Mouse (Mus musculus) embryo, embryonic 9.5 days (tissue): Measurements from ENCODE around the gene Smad1.
A peak's percentile ranks its signal among the peaks of the same experiment; 100 is the strongest.
"Not testable (repeated sequence)": the region's sequence is repeated elsewhere in the genome, so short reads cannot be mapped to it uniquely, and the experiment has no call there.

Experiments
- DNase-seq: peaks from one replicate; pipeline ENCODE4 v3.0.0-alpha.2; 2017; ENCODE audit errors: extremely low spot score

Smad1 gene

DNA sequence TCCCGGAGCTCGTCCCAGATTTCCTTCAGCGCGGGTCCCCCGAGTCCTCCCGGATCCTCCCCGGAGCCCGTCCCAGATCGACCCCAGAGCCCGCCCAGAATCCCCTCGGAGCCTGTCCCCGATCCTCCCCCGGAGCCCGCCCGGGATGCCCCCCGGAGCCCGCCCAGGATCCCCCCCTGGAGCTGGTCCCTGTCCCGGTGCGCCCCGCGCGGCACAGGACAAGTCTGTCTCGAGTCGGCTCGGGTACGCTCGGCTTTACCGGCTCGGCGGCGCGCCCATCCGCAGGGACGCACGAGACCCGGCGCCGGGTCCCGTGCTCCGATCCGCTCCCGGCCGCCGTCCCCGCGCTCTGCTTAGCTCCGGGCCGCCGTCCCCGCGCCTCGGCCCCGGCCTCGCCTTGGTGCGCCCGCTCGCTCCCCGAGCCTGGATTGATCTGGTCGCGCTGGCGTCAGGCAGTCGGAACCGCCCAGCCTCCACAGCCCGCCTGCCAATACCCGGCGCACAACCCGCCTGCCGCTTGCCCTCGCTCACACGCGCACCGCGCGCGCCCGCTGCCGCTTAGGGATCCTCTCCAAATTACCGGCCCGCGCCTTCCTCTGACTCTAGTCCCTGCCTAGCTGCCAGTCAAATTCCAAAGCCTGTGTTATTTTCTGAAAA, at the start of gene Smad1:
Gene Smad1 (minus strand): TSS at position 525 of the 657 bp plus-strand sequence.
- DNase-seq, result peak; percentile 96

DNA sequence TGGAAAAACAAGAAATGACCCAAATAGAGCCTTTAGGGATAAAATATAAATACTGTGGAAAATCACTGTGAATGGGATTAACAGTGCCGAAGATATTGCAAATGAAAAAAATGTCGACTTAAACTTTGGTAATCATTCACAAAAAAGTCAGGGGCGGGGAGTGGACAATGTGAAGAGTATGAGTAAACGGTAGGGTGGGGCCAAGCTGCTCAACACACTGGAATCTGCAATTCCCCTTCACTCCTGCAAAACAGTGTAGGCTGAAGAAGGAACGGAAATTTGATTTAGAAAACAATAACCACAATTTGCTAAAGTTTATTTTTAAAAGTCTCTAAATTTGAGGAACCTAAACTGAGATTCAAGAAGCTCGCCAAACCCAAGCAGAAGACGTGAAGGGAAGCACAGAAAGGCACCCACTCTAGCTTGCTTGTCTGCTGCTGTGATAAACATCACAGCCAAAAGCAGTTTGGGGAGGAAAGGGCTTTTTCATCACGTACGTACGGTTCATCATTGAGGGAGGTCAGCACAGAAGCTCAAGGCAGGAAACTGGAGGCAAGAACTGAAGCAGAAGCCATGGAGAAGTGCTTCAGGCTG, 48.0 kb upstream of the Smad1 start:
- no peak for DNase-seq

DNA sequence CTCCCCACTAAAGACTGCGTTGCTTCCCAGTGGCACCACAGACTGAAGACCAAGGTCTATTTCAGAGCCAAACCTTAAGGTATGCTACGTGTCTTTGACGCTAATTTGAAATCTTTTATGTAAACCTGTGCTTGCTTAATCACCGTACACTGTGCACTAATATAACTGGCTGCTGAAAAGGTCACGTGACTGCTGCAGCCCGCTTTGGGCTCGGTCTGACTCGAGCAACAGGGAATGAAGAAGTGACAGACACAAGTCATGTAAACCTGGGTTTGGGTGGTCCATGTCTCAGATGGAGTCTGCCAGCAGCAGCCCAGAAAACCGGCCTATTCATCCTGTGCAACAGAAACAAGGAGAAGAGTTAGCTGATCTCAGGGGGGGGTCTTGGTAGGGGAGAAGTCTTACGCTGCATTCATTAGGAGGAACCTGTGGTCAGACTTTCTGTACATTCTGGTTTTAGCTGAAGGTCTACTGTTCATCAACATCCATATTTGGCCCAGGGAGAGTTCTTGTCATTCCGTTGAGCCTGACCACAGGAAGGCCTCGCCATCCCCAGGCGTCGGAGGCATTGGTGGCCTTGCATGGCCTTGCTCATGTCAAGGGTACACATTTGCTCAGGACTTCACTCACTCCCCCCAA, 44.3 kb upstream of the Smad1 start:
- DNase-seq, result no peak

DNA sequence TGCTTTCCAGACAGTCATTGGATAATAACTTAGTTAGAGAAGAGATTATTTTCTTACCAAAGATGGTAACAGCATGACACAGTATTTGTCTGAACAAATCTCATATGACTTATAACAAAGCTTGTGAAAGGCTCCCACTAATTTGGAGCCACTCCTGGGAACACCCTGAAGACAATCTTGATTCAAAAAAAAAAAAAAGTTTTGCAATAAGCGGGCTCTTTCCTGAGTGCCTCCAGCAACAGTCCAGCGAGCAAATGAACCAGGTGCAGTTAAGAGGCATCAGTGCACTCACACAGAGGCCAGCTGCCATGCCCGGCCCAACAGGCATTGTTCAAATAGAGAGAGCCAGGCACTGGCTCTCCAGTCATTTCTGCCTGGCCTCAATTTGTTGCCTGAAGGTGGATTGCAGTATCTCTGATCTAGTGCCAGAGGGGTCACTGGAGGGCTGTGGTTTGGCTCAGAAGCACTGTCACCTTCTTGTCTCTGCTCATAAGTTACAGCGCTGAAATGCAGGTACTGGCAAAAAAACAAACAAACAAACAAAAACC, 34.7 kb upstream of the Smad1 start:
- DNase-seq, result no peak

DNA sequence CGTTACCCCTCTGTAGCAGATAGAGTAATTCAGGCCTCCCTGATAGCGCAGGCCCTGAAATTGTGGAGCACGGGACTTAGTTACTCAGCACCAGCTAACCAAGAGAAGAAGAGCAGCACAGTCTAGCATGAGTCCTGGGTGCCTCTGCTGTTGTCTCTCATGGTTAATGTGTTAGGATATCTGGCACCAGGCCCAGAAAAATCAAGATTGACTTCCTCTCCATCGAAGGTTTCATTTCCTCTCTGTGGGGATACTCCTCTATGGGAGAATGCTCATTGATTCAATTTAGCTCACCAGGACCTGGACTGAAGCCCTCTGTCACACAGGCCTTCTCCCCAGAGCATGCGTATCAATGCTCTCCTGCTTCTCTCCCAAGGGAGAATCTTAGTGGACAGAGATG, 15.6 kb upstream of the Smad1 start:
- DNase-seq, result no peak

DNA sequence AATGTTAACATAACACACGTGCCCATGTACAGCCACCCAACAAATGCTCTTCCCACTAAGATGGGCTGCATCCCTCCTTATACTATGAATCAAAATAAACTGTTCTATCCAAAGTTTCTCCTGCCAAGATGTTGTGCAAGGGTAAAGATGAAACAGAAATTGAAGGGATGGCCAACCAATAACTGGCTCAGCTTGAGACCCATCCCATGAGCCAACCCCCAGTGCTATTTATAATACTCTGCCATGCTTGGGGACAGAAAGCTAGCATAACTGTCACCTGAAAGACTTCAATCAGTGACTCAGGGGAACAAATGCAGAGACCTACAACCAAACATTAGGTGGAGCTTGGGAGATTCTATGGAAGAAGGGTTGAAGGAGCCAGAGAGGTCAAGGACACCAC, 11.2 kb upstream of the Smad1 start:
- DNase-seq, result no peak

DNA sequence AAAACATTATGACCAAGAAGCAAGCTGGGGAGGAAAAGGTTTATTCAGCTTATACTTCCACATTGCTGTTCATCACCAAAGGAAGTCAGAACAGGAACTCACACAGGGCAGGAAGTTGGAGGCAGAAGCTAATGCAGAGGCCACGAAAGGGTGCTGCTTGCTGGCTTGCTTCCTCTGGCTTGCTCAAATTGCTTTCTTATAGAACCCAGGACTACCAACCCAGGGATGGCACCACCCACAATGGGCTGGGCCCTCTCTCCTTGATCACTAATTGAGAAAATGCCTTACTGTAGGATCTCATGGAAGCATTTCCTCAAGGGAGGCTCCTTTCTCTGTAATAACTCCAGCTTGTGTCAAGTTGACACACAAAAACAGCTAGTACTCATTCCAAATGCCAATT, 8.0 kb upstream of the Smad1 start:
- DNase-seq, result not testable (repeated sequence)

DNA sequence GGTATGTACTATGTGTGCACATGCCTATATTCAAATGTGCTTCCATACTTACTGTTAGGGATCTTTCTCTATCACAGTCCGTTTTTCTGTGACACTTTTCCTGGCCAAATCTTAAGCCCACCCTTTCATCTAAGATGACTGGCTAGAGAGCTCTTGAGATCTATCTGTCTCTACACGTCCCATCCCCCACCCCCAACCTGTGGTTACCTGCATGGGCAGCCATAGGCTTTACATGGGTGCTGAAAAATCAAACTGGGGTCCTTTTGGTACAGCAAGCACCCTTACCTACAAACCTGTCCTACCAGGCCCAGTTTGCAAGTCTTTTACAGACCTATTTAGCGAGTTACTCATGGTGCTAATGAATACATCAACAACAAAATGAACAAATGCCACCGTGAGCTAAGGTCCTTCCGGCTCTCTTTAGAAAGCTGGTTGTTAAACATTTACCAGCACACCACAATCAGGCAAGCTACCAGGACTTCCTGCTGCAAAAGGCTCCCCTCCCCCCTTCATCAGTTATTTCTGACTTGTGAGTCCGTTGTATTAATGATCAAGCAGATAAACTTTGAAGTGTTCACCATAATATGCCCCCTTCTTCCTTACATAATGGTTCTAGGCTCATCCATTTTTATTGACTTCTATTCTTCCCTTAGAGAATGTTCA, 5.7 kb upstream of the Smad1 start:
- DNase-seq, result no peak

DNA sequence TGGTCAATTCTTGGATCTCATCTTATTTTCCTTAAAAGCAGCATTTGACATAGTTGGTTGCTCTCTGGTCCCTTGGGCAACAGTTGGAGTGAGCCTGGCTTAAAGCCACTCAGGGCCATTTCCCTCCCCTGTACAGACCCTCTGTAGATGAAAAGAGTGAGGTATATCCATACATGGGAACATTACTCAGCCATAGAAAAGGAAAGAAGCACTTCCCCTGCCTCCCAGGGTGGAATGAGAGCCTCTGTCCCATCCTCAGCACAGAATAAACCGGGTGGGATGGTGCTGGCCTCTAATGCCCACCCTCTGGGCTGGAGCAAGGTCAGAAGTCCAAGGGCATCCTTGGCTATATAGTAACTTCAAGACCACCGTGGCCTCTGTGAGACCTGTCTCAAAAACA, 1.4 kb upstream of the Smad1 start:
- no peak for DNase-seq

DNA sequence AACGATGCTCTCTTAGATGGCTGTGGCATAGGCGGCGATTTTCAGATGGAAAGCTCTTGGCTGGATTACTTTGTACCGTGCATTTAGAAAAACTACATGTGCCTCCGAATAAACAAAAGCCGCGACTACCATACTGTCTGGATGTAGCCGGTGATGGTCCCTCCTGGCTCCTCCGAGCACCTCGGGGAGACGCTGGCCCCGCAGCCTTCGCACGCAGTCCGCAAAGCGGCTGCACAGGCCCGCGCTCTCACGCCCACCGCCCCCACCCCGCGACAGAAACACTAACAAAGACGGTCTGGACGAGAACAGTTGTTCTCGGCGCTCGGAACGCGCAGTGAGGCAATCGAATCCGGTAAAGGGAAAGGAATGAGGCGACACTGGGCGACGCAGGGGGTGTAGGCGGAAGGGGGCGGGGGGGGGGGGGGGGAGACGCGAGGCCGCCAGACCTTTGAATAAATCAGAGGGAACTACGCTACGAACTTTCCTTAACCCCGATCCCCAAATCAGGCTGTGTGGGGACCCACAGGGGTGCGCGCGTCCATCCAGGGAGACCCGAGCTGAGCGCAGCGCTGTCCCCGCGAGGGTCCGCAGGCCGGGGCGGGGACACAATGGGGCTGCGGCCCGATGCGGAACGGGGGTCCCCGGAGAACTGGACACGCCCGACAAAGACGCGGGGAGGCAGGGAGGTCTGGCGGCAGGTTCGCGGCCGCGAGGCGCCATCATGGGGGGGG, 902 bp downstream of the Smad1 start:
- peak; percentile 63 for DNase-seq

DNA sequence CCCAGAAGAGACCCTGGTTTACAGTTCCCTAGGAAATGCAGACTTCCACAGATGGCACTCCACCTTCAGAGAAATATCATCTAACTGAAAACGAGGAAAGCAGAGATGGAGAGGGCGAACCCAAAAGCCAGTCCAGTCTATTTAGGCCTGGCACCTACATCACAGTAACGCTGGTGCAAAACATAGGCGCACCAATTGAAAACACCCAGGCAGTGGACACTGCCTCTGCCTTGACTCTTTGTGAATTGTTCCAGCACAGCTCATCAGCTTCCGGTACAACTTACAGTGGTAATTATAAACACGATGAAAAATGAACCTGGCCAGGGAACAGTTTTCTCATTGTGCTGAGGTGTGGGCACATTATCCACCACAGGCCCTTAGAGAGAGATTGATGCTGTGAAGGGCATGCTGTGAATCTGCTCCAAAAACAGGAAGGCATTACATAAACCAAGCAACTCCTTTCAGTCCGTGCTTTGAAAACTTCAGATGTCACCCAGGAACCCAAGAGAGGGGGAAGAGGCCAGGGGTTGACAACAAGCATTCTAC, 1.5 kb downstream of the Smad1 start:
- DNase-seq, result peak; percentile 36

DNA sequence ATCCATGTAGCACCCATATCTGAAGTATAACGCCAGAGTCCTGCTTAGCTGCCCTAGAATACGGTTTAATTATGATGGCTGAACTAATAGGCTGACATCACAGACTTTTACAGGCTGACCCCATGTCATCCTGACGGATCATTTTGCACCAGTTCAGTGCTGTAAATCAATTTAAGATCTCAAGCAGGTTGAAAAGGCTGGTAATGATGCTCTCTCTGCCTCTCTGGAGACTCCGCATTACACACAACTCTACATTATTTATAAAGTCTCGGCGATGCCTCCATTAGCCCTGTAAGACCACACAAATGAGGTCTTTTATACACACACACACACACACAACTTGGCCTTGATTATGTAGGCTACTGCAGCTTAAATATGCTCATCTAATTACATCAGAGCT, 2.4 kb downstream of the Smad1 start:
- DNase-seq, result no peak

DNA sequence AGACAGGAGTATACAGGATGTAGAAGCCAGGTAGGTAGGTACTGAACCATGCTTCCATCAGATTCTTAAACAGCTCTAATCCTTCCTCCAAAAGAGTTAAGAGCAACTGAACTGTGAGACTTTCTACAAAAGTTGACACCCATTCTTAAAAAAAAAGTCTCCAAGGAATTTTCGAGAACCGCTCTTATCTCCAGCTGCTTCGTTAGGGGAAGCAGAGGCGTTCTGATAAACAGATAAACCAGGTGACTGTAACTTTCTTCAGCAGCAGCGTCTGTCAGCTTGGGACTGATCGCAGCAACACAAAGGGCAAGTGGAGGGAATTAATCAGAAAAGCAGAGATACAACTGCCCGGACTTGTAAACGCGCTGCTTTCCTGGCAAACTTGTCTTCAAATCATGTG, 5.3 kb downstream of the Smad1 start:
- DNase-seq, result no peak

DNA sequence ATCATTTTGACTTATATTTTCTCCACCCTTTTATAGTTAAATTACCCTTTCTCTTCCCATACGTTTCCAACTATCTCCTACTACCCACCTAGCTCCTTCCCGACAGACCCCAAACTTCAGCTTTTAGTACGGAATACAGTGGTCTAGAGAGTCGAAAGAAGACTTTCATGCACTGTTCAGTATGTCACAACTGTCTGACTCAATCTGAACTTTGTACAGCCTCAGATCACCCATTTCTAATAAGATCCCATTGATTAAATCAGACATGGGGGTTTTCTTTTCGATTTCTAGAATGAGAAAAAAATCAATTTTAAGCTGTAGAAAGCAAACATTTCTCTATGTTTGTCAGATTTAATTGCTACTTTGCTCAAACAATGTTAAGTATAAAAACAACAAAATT, 6.1 kb downstream of the Smad1 start:
- DNase-seq, result no peak

DNA sequence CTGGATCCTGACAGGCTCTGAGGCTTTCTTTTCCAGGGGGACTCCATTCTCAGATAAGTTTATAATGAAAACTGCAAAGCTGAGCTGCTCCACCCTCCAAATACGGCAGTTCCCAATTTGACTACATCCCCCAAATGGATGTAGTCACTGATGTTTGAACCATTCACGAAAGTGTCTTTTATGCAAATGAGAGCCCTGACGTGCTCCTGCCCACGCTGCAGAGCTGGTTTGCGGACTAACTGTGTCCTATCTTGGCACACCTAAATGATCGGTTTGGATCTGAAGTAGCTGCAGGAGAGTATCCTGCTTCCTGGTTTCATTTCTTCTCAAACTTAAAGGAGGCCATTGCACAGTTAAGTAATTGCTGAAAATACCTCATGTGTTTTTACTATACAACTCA, 6.7 kb downstream of the Smad1 start:
- no peak for DNase-seq

DNA sequence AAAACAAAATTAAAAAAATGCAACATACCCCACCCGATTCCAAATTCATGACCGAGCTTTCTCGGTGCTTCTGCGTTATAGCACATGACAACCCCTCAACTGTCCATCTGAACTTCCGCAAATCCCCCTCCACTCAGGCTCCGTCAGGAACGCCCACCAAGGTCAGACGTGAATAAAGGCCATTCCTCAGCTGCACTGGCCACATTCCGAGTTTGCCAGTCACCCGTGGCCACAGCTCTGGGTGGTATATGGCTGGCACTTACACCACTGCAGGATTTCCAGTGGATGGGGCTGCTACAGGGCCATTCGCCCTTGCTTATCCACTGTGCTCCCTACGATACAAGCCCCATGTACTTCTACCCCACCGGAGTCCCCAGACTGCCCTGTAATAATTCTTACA, 7.9 kb downstream of the Smad1 start:
- no peak for DNase-seq

DNA sequence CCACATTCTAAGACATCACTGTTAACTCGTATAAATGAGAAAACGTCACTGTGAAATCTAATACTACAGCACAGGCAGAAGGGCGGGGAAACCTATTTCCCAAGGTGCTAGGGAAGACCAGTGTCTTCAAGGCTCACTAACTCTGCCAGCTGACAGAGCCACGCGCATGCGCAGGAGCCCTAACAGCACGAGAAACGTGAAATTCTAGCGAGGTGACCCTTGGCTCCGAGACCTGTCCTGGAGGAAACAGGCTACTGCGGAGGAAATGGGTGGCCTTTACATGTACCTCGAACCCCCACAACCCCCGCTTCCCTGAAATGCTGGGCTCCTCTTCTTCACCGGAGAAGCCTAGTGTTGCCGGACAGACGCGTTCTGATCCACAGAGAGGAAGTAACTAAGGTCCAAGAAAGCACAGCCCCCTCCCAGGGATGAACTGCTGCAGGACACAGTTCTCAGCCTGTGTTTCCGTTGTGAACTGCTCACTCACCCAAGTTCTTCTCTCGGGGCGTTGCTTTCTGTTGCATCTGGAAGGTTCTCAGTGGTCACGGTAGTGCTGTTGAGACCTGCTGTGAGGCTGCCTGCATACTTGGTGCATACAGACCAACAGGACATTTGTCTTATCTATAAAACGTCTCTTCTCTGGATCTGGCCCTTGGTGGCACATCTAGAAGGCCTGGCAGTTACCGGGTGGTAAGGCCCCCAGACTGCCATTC, 10.1 kb downstream of the Smad1 start:
- DNase-seq, result no peak

DNA sequence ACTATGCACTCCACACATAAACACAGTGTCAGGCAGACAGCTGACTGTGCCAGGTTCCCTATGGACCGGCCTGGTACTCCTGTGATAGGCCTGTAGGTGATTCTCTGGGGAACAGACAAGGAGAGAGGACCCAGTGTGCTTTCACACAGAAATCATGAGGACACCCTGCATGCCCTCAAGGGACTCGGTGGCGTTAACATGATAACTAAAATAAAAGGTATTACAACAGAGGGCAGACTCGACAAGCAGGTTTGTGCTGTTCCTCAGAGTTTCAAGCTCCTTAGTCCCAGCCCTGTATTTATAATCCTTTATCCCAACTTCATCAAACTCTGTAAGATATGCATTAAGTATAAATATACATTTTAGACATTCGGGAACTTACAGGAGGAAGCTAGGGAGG, 12.5 kb downstream of the Smad1 start:
- DNase-seq, result no peak

DNA sequence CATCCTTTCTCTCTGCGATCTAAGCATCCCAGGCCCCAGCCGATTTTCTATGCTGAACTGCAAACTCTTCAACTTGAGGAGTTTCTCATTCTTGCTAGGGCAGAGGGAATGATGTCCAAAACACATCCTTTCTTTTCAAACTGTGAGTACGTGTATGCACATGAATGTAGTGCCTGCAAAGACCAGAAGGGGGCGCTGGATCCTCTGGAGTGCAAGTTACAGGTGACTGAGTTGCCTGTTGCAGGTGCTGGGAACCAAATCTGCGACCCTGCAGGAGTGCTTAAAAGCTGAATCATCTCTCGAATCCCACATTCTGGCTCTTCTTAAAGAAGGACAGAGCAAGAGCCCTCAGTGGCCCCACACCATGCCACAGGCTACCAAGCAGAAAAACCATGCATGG, 13.0 kb downstream of the Smad1 start:
- DNase-seq, result no peak

DNA sequence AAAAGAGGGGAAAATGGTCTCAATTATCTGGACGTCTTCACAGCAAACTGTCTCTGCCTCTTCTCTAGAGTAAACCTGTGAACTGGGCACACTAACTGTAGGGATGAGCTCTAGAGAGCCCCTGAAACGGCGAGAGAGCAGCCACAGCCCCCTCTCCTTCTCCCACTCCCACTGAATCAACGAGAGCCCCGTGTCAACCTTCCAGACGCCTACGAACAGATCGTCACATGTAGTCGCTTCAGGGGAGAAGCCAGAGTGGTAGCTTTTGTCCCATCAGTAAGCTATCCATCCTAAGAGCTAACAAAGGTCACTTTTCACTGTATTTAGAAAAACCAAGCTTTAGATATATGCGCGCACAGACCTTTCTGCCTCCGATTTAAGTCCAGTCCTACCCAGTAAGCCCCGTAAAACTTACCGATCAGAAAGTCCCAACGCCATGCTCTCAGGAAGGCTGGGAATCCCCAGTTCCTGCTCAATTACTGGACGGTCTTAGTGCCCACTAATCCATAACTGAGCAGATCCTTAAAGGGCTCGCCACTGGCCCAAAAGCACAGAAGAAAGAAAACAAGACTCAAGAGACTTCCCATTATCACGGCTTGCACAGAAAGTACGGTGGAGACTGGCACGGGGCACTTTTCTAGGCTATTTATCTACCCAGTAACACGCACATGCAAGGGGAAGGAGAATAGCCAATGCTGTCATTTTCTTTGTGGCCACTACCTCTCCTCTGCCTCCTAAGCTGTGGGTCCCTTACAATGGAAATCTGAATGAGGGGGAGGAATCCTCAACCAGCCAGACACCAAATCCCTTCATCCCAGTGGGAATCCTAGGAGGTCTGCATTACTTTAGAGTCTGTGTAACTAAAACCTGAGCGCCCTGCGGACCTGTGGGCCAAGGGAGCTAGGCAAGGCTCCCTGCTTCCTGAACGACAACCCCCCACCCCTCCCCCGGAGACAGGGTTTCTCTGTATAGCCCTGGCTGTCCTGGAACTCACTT, 14.7 kb downstream of the Smad1 start:
- DNase-seq, result no peak
